ENCODE assay signal across 15 mouse cellular contexts in the genomic region with DNA sequence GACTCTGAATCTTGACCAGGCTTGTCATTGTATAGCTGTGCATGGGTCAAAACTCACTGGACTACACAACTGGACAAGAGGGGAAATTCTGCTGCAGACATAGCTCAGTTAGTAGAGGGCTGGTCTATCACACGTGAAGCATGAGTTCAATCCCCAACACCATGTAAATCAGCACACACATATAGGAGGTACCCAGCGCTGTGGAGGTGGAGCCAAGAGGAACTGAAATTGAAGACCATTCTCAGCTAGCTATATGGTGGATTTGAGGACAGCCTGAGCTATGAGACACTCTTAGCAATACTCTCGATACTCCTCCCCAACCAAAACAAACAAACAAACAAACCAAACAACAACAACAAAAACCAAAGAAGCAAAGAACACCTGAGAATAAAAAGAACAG.
"Had no signal": no experiment of that assay in that cellular context is flagged by ENCODE, and none has a peak within 500 bp of the region (broad histone marks: within the 10 kb centered on the region; RNA-seq: fewer than 3 reads in every experiment).

No protein-coding gene starts in this region.

- DNase-seq: gastrocnemius, adult 2 months; gastrocnemius, postnatal 10 days; gastrocnemius, postnatal 25 days; heart, adult 11 months; heart, adult 2 months; heart, postnatal 14 days; heart, postnatal 36 days; kidney, adult 18-20 months; kidney, adult 8-10 months; kidney, postnatal 10 days; kidney, postnatal 25 days; kidney, postnatal 4 days; liver had no signal

- ATAC-seq: hindbrain, postnatal 0 days; intestine, embryonic 16.5 days had no signal
